Mouse (Mus musculus) MEL (cell line): ENCODE data around the gene Apol8. TPM values are rescaled to one million over a fixed set of nuclear protein-coding genes. Genes with fewer than 3 reads are reported as not detected.
A peak's percentile ranks its signal among the peaks of the same experiment; 100 is the strongest.

Experiments used
- DNase-seq: peaks from one replicate; pipeline ENCODE4 v3.0.0; 2011; ENCODE audit warnings: low read depth, low spot score
- H3K27ac ChIP-seq: 2 replicates; pipeline ENCODE4 v1.5.1; 2012; ENCODE audit warnings: low read depth, mild to moderate bottlenecking, control low read depth, low read length, moderate library complexity; ENCODE audit not compliant: control insufficient read depth
- H3K27me3 ChIP-seq, 2 experiments: fragments of 150-350 bp in 1 of 2; sonication (generic) in 1 of 2; 2 replicates each; pipeline ENCODE4 v1.6.1; 2012; ENCODE audit warnings: low read length in 2 of 2, mild to moderate bottlenecking in 2 of 2, improper control_type of control experiment in 1 of 2, moderate library complexity in 1 of 2; ENCODE audit not compliant: insufficient read depth in 2 of 2, control insufficient read depth in 1 of 2
- H3K36me3 ChIP-seq, 2 experiments: 2 replicates each; pipeline ENCODE4 v1.6.1; 2012 to 2014; ENCODE audit warnings: low read length in 2 of 2, improper control_type of control experiment in 1 of 2, inconsistent platforms in 1 of 2, mild to moderate bottlenecking in 1 of 2; ENCODE audit not compliant: insufficient read depth in 2 of 2, control insufficient read depth in 1 of 2
- H3K4me1 ChIP-seq, 2 experiments: fragments of 150-350 bp in 1 of 2; sonication (generic) in 1 of 2; 2 replicates each; pipeline ENCODE4 v1.6.1; 2012; ENCODE audit warnings: low read length in 2 of 2, improper control_type of control experiment in 1 of 2, mild to moderate bottlenecking in 1 of 2; ENCODE audit not compliant: insufficient read depth in 2 of 2, control insufficient read depth in 1 of 2
- H3K4me3 ChIP-seq, 2 experiments: fragments of 150-350 bp in 1 of 2; sonication (generic) in 1 of 2; 2 replicates each; pipeline ENCODE4 v1.5.1; 2012; ENCODE audit warnings: low read depth in 2 of 2, low read length in 2 of 2, mild to moderate bottlenecking in 2 of 2, moderate library complexity in 2 of 2, control low read depth in 1 of 2, improper control_type of control experiment in 1 of 2; ENCODE audit not compliant: control insufficient read depth in 1 of 2, insufficient read depth in 1 of 2
- H3K79me2 ChIP-seq: 2 replicates; pipeline ENCODE4 v1.6.1; 2012; ENCODE audit warnings: mild to moderate bottlenecking, low read length, moderate library complexity; ENCODE audit not compliant: control insufficient read depth, poor library complexity, insufficient read depth
- H3K9ac ChIP-seq: 2 replicates; pipeline ENCODE4 v1.6.1; 2012; ENCODE audit warnings: low read depth, mild to moderate bottlenecking, control low read depth, low read length, moderate library complexity; ENCODE audit not compliant: control insufficient read depth, poor library complexity, severe bottlenecking
- H3K9me3 ChIP-seq: fragments of 150-350 bp; sonication (generic); replicated peaks from 2 replicates; pipeline ENCODE4 v1.6.1; 2012; ENCODE audit warnings: mild to moderate bottlenecking, low read length, improper control_type of control experiment, moderate library complexity; ENCODE audit not compliant: insufficient read depth
- BHLHE40 ChIP-seq: IDR thresholded peaks from 2 replicates; pipeline ENCODE4 v1.6.1; 2012; ENCODE audit warnings: low read depth, mild to moderate bottlenecking, inconsistent platforms, low read length, improper control_type of control experiment, borderline replicate concordance
- CTCF ChIP-seq, 3 experiments: IDR thresholded peaks in 2 of 3; conservative IDR thresholded peaks in 1 of 3; 2 replicates each; pipeline ENCODE4 v1.5.1; 2011 to 2012; ENCODE audit warnings: low read length in 3 of 3, low read depth in 2 of 3, mild to moderate bottlenecking in 2 of 3, improper control_type of control experiment in 1 of 3, inconsistent platforms in 1 of 3, mixed read lengths in 1 of 3, moderate library complexity in 1 of 3; ENCODE audit not compliant: control insufficient read depth in 1 of 3, insufficient read depth in 1 of 3, poor library complexity in 1 of 3, severe bottlenecking in 1 of 3
- E2F4 ChIP-seq: IDR thresholded peaks from 2 replicates; pipeline ENCODE4 v1.6.1; 2011; ENCODE audit warnings: low read depth, low read length, improper control_type of control experiment, borderline replicate concordance
- EP300 ChIP-seq, 2 experiments: IDR thresholded peaks; 2 replicates each; pipeline ENCODE4 v1.6.1; 2011; ENCODE audit warnings: improper control_type of control experiment in 2 of 2, low read length in 2 of 2, low read depth in 1 of 2, mild to moderate bottlenecking in 1 of 2
- ETS1 ChIP-seq: IDR thresholded peaks from 2 replicates; pipeline ENCODE4 v1.6.1; 2012; ENCODE audit warnings: low read depth, mild to moderate bottlenecking, inconsistent platforms, low read length, improper control_type of control experiment, moderate library complexity
- HCFC1 ChIP-seq: IDR thresholded peaks from 2 replicates; pipeline ENCODE4 v1.6.1; 2012; ENCODE audit warnings: low read depth, mild to moderate bottlenecking, inconsistent platforms, low read length, improper control_type of control experiment, moderate library complexity
- KAT2A ChIP-seq: conservative IDR thresholded peaks from 2 replicates; pipeline ENCODE4 v1.6.1; 2012; ENCODE audit warnings: low read depth, low read length, improper control_type of control experiment, inconsistent platforms
- MAFK ChIP-seq: IDR thresholded peaks from 2 replicates; pipeline ENCODE4 v1.6.1; 2011; ENCODE audit warnings: low read depth, mild to moderate bottlenecking, low read length, improper control_type of control experiment, borderline replicate concordance
- MAX ChIP-seq: IDR thresholded peaks from 2 replicates; pipeline ENCODE4 v1.6.1; 2011; ENCODE audit warnings: low read length, improper control_type of control experiment
- MAZ ChIP-seq: IDR thresholded peaks from 2 replicates; pipeline ENCODE4 v1.6.1; 2012; ENCODE audit warnings: low read depth, mild to moderate bottlenecking, inconsistent platforms, low read length, improper control_type of control experiment
- MXI1 ChIP-seq: IDR thresholded peaks from 2 replicates; pipeline ENCODE4 v1.6.1; 2011; ENCODE audit warnings: mild to moderate bottlenecking, low read depth, low read length, improper control_type of control experiment
- MYC ChIP-seq: IDR thresholded peaks from 2 replicates; pipeline ENCODE4 v1.6.1; 2011; ENCODE audit warnings: low read depth, mild to moderate bottlenecking, low read length, improper control_type of control experiment, moderate library complexity
- NRF1 ChIP-seq: IDR thresholded peaks from 2 replicates; pipeline ENCODE4 v1.6.1; 2014; ENCODE audit warnings: low read depth, mild to moderate bottlenecking, inconsistent platforms, low read length, improper control_type of control experiment, moderate library complexity; ENCODE audit not compliant: poor library complexity, insufficient read depth, severe bottlenecking
- POLR2A ChIP-seq, 2 experiments: IDR thresholded peaks; 2 replicates each; pipeline ENCODE4 v1.6.1; 2011 to 2012; ENCODE audit warnings: low read length in 2 of 2, mild to moderate bottlenecking in 2 of 2, control low read depth in 1 of 2, improper control_type of control experiment in 1 of 2, low read depth in 1 of 2, moderate library complexity in 1 of 2; ENCODE audit not compliant: control insufficient read depth in 1 of 2, insufficient read depth in 1 of 2, poor library complexity in 1 of 2
- POLR2AphosphoS2 ChIP-seq: IDR thresholded peaks from 2 replicates; pipeline ENCODE4 v1.6.1; 2011; ENCODE audit warnings: low read length, improper control_type of control experiment
- POLR2AphosphoS5 ChIP-seq: IDR thresholded peaks from 2 replicates; pipeline ENCODE4 v1.6.1; 2012; ENCODE audit warnings: low read depth, borderline replicate concordance, mild to moderate bottlenecking, inconsistent platforms, low read length, moderate library complexity, mixed read lengths
- RAD21 ChIP-seq: IDR thresholded peaks from 2 replicates; pipeline ENCODE4 v1.6.1; 2011; ENCODE audit warnings: mild to moderate bottlenecking, low read depth, low read length, improper control_type of control experiment
- RCOR1 ChIP-seq: IDR thresholded peaks from 2 replicates; pipeline ENCODE4 v1.6.1; 2012; ENCODE audit warnings: low read depth, mild to moderate bottlenecking, inconsistent platforms, low read length, improper control_type of control experiment
- SIN3A ChIP-seq: IDR thresholded peaks from 2 replicates; pipeline ENCODE4 v1.6.1; 2012; ENCODE audit warnings: low read length, improper control_type of control experiment, inconsistent platforms
- SMC3 ChIP-seq: IDR thresholded peaks from 2 replicates; pipeline ENCODE4 v1.6.1; 2011; ENCODE audit warnings: low read depth, low read length, improper control_type of control experiment
- TAL1 ChIP-seq: IDR thresholded peaks from 2 replicates; pipeline ENCODE4 v1.6.1; 2012; ENCODE audit warnings: mild to moderate bottlenecking, inconsistent platforms, low read length, moderate library complexity, mixed read lengths
- TBP ChIP-seq: IDR thresholded peaks from 2 replicates; pipeline ENCODE4 v1.8.0; 2011; ENCODE audit warnings: low read depth, low read length, improper control_type of control experiment
- TCF12 ChIP-seq: IDR thresholded peaks from 2 replicates; pipeline ENCODE4 v1.6.1; 2014; ENCODE audit warnings: low read depth, mild to moderate bottlenecking, inconsistent platforms, low read length, improper control_type of control experiment, moderate library complexity
- UBTF ChIP-seq: IDR thresholded peaks from 2 replicates; pipeline ENCODE4 v1.6.1; 2012; ENCODE audit warnings: low read depth, mild to moderate bottlenecking, inconsistent platforms, low read length, improper control_type of control experiment, moderate library complexity, borderline replicate concordance; ENCODE audit not compliant: insufficient read depth
- USF1 ChIP-seq: IDR thresholded peaks from 2 replicates; pipeline ENCODE4 v1.6.1; 2014; ENCODE audit warnings: low read depth, mild to moderate bottlenecking, inconsistent platforms, low read length, improper control_type of control experiment, moderate library complexity
- ZC3H11A ChIP-seq: IDR thresholded peaks from 2 replicates; pipeline ENCODE4 v1.6.1; 2012; ENCODE audit warnings: low read depth, mild to moderate bottlenecking, inconsistent platforms, low read length, improper control_type of control experiment
- ZKSCAN1 ChIP-seq: IDR thresholded peaks from 2 replicates; pipeline ENCODE4 v1.6.1; 2012; ENCODE audit warnings: low read depth, mild to moderate bottlenecking, inconsistent platforms, low read length, improper control_type of control experiment, moderate library complexity
- ZNF384 ChIP-seq: IDR thresholded peaks from 2 replicates; pipeline ENCODE4 v1.6.1; 2012; ENCODE audit warnings: low read depth, mild to moderate bottlenecking, inconsistent platforms, low read length, improper control_type of control experiment
- polyA plus RNA-seq, 2 experiments: library from polyadenylated mRNA; stranded (reverse) in 1 of 2; unstranded in 1 of 2; fragments of >175 nt in 1 of 2; fragments of >200 nt in 1 of 2; gene quantifications; 2 replicates each; pipeline versions ENCODE4 v1.2.1 to v1.2.4; 2012; ENCODE audit warnings: low replicate concordance in 2 of 2, low read depth in 1 of 2; ENCODE audit not compliant: insufficient read length in 2 of 2, insufficient read depth in 1 of 2, missing spikeins in 1 of 2
- total RNA-seq: library from RNA; depleted of rRNA; stranded (reverse); fragments of 300-350 nt; gene quantifications from 2 replicates; pipeline ENCODE4 v1.2.3, GENCODE M21; 2012; rRNA removed

The Apol8 gene
- total RNA-seq = 0.39 and 1.4 TPM in 2 replicates
- under 1 TPM in 1 of 2 experiments, not detected in 1; 0.74 TPM for polyA plus RNA-seq

GRCm38 (mm10) chr15:77756848-77757247 lies at the start of gene Apol8:
Gene Apol8, minus strand, starts transcription at chr15:77757003.
- peaks cover 0 to 3% of the 10 kb centered on the region in 2 experiments; a peak in 1 of 4 replicates for H3K4me1 ChIP-seq
- H3K4me3 ChIP-seq = peak within 1 kb of the TSS; percentile 34 to 58
- H3K9me3 ChIP-seq = no peaks in the 10 kb centered on the region
- H3K27me3 ChIP-seq = no peaks in the 10 kb centered on the region
- H3K36me3 ChIP-seq = no peaks in the 10 kb centered on the region; a peak in 1 of 4 replicates
- H3K79me2 ChIP-seq = no peaks in the 10 kb centered on the region
- peak within 1 kb of the TSS; percentile 53 for H3K9ac ChIP-seq
- TF ChIP-seq SMC3 (peak; percentile 70), MAFK (no peak), NRF1 (no peak), CTCF (IDR thresholded peaks at IDR 0.05 in 2 of 3, conservative IDR thresholded peaks at IDR 0.05 in 1 of 3; ENCODE audit: control insufficient read depth in 1 of 3, insufficient read depth in 1 of 3, low read depth in 2 of 3, low read length in 3 of 3, poor library complexity in 1 of 3, severe bottlenecking in 1 of 3) (peak; percentile 93 to 99 (median 94)), ZKSCAN1 (no peak), E2F4 (no peak), TCF12 (no peak), UBTF (no peak), POLR2AphosphoS5 (no peak), ZC3H11A (peak; percentile 55), MXI1 (no peak), SIN3A (no peak), HCFC1 (0 out of 2 replicates have a peak, but pooled peaks have one; percentile 29), RAD21 (peak; percentile 64), KAT2A (no peak), TAL1 (no peak), ETS1 (no peak), USF1 (no peak), ZNF384 (no peak)
- TF ChIP-seq, all 39 proteins: peak for 5
- peak; percentile 84 for DNase-seq
- H3K27ac ChIP-seq = no peak within 1 kb of the TSS

DNA sequence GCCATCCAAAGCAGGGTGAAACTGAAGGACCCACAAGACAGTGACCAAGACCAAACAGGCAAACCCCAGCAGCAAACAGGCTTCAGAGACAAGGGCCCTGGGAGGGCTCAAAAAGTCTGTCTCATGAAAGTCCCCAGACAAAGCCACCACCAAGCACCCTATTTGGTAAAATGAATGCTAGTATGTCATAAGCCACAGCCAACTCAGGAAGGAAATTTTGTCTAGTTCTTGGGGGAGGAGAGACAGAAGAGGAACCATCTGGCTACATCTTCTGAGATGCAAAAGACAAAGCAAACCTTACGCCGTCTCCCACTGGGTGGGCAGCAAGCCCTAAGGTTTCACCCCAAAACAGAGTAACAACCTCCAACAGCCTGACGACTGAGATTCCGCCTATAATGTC lies 48.9 kb upstream of the Apol8 start:
- H3K36me3 ChIP-seq = peaks cover 12 to 24% of the 10 kb centered on the region in 2 experiments
- no peaks in the 10 kb centered on the region; the same call in 1 of the 2 replicates for H3K79me2 ChIP-seq
- H3K4me1 ChIP-seq = peaks cover 11 to 12% of the 10 kb centered on the region in 2 experiments
- no peak overlapping the region for H3K27ac ChIP-seq
- no peaks in the 10 kb centered on the region for H3K27me3 ChIP-seq
- H3K9me3 ChIP-seq = no peaks in the 10 kb centered on the region
- DNase-seq = no peak
- TF ChIP-seq RAD21 (no peak), RCOR1 (no peak), SMC3 (no peak), TBP (no peak), UBTF (no peak), E2F4 (no peak), MYC (no peak), USF1 (no peak), HCFC1 (no peak), BHLHE40 (no peak), MXI1 (no peak), EP300 (IDR thresholded peaks at IDR 0.05; ENCODE audit: low read depth in 1 of 2, low read length in 2 of 2) (no peak), MAFK (no peak), MAX (no peak), POLR2AphosphoS2 (no peak), MAZ (no peak), POLR2A (IDR thresholded peaks at IDR 0.05; ENCODE audit: control insufficient read depth in 1 of 2, insufficient read depth in 1 of 2, low read depth in 1 of 2, low read length in 2 of 2, poor library complexity in 1 of 2) (no peak)
- no peak overlapping the region for H3K4me3 ChIP-seq
- H3K9ac ChIP-seq = no peak overlapping the region
